Mouse (Mus musculus): Measurements from ENCODE around the gene Rgs6.

Rgs6 gene

DNA sequence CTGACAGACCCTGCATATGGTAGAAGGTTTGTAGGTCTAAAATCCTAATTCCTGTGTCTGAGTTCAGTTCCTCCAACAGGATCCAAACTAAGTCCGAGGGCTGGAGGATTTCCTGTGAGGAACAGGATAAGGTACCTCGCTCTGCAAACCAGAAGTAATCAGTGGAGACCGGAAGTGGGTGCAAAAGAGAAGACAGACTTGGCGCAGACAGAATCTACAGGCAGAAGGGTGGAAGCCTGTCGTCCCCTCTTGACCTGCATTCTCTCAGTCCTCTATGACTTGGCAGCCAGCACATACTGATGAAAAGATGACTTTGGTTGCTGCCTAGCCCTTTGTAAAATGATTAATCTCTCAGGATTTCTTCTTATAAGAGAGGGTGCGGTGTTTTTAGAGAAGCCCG lies 450.7 kb downstream of the Rgs6 start:
- DNase-seq (ENCODE audit: low spot score) = no peak

DNA sequence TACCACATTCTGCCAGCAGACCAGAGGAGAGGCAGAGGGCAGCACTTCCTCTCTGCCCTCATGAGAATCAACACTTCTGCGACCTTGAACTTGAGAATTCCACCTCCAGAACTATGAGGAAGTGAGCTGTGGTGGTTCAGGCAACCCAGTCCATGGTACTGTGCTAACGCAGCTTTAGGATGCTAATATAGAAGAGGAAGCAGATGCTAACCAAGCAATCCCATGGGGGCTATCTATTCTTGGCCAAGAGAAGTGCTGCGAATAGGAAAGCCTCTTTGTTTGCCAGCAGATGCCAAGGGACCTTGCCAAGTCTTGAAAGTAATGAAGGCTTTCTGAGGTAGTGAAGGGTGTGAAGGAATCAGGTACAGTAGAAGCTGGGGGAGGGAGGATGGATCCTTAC lies 451.8 kb downstream of the Rgs6 start:
- DNase-seq (ENCODE audit: low spot score) = no peak

DNA sequence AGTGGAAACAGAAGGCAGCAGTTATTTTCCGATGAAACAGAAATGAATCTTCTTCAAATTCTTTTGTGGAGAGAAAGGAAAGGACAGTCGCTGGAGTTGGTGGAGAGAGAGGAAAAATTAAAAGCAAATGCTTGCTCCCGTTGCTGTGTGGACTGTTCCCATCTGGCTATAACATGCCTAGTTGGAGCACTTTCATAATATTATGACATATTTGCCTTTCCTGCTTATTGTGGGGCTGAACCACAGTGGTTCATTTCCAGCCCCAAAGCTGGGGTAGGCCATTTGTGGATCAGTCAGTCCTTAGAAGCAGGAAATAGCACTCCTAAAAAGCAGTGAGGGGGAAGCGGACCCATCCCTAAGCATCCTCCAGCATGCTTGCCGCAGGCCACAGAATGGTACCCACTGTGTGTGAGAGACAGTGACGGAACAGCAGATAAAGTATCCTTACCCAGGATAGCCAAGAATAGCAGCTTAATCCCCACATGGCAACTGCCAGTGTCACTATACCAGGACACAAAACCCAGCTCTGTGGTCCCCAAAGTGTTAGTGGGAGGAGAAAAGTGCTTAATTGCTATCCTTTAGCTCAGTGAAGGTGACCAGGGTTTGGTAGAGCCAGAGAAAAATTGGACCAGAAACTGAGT lies 456.0 kb downstream of the Rgs6 start:
- no peak for DNase-seq (ENCODE audit: low spot score)

DNA sequence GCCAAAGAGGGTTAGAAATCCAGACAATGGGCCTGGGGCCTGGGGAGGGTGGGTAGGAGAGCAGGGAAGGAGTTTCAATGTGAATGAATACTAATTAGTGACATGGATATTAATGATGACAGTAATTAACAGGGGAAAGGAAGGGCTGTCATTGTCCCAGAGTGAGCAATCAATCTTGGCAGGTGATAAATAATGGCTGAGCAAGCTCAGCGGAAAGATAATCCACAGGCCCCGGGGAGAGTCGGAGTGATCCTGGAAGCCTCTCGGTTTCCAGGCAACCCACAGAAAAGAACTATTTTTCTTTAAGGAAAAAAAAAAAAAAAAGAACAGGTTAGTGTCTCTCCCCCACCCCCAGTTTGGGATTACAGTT lies 456.5 kb downstream of the Rgs6 start:
- no peak for DNase-seq (ENCODE audit: low spot score)

DNA sequence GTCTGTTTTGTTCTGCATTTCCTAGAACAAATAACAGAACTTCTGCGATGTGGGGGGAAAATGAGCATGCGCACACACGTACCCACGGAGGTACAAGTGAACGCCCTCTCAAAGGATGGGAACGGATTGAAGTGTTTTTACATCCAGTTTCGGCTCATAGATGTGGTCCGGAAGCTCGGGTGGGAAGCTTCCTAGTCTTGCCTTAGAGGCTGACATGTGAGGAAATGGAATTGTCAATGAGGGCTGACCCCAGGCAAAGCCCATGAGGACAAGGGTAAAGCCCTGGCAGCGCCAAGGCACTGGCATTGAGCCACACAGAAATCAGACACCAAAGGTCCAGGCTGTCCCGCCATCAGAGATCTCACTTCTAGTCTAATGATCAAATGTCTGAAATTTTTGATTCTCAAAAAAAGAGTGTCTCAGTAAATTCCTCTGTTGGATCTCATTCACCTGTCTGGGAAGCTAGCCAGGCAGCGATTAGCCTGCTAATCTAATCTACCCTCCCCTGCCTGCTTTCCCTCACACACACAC lies 457.0 kb downstream of the Rgs6 start:
- DNase-seq (ENCODE audit: low spot score) = no peak

DNA sequence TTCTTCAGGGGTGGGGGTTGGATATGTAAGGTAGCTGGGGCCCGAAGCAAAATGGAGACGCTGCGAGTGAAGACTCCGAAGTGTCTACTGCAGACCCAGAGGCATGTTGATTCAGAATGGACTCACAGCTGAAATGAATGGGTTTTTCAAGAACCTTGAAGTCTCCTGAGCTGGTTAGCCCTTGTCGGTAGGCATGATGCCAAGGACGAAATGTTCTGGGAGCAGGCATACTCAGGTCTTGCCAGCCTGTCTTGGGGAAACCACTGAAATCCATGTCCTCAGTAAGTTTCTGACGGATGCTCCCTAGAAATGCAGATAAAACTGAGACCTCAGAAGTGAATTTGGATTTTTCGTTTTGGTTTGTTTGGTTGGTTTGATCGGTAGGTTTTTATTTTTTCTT lies 458.6 kb downstream of the Rgs6 start:
- DNase-seq (ENCODE audit: low spot score) = no peak

DNA sequence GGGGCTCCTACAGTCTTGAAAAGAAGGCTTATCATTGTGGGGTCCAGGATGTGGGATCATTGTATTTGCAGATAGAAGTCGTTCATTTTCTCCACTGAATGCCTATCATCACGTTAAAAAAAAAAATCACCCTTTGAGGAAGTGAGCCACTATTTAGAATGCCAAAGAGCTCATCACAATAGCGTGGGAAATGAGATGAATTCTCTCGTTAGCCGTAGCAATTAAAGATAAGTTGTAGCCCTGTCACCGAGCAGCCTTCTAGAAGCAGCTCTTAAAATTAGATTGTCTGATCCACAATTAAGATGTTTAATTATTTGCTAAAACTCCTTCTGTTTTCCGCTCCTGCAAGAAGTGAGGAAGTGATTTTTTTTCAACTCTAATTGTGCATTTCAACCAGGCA lies 459.6 kb downstream of the Rgs6 start:
- DNase-seq (ENCODE audit: low spot score) = no peak

DNA sequence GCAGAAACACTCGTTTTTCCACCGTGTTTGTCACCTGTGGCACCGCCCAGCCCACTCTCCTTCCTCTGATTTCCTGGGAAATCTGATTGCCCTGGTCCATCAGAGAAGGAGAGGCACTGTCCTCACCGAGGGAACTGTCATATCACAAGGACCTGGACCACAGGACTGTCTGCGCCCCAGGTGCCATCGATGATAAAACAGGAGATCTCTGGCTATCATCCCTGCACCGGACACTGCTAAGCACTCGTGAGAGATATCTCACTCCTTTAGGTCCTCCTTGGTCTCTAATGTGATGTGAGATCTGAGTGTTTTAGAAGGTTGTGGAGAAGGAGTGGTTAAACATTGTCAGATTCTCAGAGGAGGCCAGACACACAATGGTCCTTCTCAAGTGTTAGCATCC lies 462.4 kb downstream of the Rgs6 start:
- no peak for DNase-seq (ENCODE audit: low spot score)

DNA sequence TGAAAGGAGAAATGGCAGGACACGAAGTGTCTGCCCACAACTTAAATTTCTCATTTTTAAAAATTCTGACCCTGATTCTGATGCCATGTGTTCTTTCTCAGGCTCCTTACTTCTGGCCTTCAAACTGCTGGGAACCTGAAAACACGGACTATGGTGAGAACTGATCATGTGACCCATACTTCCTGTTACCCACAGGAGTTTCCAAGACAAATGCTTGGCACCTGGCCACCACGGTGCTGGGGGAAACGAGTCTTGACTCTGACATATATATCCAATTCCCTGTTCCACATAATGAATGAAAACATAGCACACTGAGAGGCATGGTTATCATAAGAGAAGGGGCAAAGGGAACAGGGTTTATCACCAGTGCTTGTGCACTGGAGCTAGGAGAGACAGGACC lies 464.3 kb downstream of the Rgs6 start:
- no peak for DNase-seq (ENCODE audit: low spot score)

DNA sequence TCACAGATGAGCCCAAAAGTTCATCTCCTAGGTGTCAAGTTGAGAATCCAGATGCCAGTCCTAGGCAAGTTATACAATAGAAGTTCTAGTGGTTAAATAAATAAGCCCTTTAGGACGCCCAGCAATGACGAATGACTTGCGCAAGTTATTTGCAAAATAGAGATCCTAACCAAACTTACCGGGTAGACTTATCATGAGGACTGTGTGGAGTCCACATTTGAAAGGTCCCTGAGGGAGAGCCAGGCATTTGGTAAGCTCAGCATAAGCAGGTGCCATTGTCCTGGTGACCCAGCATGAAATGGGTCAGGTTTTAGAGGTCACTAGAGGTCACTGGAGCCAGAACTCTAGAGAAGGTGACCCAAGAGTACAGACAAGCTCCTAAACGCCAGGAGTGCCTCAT lies 467.6 kb downstream of the Rgs6 start:
- no peak for DNase-seq (ENCODE audit: low spot score)

DNA sequence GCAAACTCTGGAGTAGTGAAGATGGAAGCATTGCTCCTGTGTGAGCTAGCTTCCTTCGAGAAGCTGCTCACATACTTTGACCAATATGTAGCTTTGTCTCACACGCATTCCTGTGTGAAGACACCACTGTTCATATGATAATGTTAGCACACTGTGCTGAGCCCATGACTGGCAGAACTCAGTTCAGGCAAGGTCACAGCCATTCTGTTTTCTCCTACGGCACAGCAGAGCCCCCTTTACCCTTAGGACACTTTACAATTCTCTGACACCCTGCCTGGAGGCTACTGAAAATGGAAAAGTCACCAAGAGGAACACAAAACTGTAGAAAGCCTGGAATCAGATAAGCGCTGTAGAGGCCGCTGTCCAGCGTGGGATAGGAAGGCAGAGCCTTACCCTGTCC lies 478.3 kb downstream of the Rgs6 start:
- DNase-seq (ENCODE audit: low spot score) = no peak

DNA sequence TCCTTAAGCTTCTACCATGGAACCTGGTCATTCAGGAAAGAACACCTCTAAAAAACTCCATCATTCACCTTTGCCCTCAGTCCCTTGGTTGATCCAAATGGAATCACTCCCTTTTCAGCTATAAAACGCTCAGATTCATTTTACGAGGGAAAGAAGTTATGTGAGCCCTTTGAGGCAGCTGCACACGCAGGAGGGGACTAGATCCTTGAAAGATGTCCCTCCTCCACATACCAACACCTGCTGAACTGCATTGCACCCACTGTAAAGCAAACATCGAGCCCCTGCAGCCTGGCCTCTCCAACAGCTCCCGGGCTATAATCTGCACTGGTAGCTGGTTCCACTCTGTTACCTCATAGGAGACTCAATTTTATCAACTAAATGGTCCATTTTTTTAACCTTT lies 482.8 kb downstream of the Rgs6 start:
- no peak for DNase-seq (ENCODE audit: low spot score)

DNA sequence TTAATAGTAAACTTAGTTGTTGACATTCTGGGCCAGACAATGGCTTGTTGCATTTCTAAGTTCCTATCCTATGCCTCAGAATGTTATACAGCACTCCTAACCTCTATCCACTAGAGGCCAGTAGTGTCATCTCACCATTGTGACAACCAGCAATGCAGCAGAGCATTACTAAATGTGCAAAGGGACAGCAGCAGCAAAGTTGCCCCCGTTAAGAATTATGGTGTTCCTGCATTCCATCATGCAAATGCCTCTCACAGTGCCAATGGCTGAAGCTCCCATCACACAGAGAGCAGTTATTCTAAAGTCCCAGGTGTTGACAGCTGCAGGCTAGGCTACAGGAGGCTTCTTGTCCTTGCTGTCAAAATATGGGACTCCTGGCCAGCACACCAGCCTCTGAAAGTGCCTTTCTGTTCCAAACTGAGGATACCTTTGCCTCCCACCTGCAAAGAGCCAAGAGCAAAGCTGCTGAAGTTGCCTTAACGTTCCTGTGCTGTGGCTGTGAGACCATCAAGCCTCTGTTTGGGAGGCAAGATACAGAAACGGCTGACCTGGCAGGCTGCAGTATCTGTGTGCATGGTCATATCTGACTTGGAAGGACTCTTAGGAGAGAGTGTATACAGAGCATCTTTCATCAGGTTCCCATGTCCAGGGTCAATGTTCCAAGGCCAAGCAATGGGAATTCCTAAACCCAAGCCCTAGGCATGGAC lies 484.2 kb downstream of the Rgs6 start:
- DNase-seq (ENCODE audit: low spot score) = no peak

DNA sequence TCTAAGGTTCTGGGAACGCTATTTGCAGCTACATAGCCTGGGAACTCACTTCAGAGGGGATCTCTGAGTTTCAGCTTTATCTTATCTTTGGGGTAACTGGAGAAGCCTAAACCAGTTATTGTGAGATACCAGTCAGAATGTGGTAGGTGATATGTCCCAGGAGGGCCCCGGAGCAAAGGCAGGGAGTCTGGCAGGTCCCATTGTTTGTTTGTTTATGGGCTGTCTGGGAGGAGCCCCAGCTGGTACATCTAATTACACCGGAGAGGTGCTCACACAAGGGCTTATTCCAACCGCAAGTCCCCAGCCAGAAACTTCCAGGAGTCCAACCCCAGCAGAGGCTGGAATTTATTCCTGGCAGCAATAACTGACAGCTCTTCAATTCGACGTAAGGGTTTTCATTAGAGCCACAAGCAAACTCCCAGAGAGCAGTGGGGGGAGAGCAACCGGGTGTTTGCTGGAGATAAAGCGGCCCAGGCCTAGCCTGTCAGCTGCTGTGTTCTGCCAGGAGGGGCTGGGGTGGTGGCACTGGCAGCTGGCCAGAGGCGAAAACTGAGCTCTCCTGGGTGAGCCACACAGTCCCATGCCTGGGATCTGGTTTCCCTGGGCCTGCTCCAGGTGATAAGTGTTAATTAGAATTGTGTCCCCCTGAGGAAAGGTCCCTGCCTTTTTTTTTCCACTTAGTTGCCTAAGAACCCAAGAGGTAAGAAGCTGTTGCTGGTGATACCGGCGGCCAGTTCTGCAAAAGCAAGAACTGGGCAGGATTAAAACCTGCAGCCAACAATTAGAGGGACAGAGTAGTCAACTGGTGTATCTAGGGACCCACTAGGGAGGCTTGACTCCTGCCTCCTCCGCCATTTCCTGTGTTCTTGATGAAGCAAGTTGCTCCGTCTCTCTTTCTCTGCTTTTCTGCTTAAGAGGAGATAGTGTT lies 485.1 kb downstream of the Rgs6 start:
- no peak for DNase-seq (ENCODE audit: low spot score)

DNA sequence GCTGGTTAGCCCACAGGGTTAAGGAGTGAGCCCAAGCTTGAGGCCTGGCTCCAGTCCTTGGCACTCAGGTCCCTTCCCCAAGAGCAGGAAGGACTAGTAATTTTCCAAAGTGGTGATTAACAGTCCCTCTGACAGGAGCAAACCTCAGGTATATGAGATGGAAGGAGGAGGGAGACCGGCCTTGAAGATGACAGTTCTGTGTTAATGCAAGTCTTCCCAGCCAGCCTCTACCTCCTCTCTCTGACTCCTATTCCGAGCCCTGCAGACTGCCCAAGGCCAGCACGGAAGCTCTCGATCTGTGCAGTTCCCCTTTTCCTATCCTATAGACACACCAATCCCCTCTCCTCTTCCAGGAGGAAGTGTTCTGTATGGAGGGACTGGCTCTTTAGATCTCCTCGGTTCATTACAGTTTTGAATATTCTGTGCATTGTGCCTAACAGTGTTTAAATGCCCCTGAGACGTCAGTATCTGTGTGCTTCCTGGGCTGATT lies 485.8 kb downstream of the Rgs6 start:
- DNase-seq (ENCODE audit: low spot score) = no peak

DNA sequence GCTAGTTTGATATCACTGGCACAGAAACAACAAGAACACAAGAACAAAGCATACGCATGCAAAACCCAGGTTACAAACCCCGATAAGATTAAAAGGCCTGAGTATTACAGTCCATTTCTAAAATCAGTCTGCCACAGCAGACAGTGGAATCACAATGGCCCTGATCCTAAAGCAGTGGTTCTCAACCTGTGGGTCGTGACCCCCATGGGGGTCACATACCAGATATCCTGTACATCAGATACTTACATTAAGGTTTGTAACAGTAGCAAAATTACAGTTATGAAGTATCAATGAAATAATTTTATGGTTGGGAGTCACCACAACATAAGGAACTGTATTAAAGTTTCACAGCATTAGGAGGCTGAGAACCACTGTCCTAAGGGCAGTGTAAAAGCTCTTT lies 488.1 kb downstream of the Rgs6 start:
- DNase-seq (ENCODE audit: low spot score) = no peak

DNA sequence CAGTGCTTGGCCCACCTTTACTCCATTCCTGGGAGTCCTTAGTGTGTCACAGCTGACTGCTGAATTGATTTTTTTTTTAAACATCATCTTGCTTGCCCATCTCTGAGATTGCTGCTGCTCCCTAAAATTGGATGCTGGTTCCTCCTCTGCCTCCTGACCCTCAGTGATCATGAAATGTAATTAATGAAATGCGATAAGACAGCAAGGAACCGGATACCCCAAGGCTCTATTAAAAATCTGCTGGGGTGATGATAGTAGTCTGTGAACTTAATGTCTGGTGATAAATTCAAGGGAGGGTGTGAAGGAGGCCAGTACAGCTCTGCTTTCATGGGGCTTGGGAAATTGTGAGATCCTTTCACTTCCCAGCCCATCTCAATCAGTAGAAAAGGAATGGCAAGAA lies 489.4 kb downstream of the Rgs6 start:
- DNase-seq (ENCODE audit: low spot score) = no peak

DNA sequence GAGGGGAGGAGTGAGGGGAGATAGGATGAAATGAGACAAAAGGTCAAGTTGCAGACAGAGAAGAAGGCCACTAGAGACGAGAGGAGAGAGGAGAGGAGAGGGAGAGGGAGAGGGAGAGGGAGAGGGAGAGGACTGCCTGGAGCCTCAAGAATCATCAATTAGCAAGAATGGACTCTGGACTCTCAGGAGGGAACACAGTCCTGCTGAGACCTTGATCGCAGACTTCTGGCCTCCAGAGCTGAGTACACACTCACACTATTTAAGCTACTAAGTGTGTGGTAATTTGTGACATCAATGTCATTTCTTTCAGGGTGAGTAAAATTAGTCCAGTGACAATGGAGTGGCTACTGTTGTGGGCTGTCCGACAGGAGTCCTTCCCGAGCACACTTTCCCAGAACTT lies 495.3 kb downstream of the Rgs6 start:
- no peak for DNase-seq (ENCODE audit: low spot score)

DNA sequence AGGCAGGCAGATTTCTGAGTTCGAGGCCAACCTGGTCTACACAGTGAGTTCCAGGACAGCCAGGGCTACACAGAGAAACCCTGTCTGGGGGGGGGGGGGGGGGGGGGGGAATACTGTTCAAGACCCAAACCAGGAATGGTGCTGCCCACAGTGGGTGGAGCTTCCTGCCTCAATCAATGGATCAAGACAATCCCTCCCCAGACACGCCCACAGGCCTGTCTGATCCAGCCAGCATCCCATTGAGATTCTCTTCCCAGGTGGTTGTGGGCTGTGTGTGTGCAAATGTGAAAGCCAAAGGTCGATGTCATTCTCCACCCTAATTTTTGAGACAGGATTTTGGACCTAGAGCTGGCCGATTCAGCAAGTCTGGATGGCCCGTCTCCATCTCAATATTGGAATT lies 496.5 kb downstream of the Rgs6 start:
- no peak for DNase-seq (ENCODE audit: low spot score)

DNA sequence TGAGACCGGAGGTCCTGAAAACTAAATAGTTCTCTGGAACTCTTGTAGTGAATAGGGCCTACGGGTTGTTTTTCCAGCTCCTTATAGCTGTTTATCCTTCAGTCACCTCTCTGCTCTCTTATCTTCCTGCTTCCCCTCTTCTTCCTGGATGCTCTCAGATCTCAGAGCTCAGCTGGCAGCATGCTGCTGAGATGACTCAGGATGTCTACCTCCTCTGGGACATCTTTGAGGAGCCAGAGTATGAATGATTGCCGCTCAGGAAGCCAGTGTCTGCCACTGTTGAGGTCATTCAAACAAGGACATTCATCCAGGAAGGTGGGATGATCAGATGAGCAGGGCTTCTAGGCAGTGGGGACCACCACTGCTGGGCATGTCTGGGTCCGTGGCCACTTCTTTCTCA lies 498.9 kb downstream of the Rgs6 start:
- no peak for DNase-seq (ENCODE audit: low spot score)

DNA sequence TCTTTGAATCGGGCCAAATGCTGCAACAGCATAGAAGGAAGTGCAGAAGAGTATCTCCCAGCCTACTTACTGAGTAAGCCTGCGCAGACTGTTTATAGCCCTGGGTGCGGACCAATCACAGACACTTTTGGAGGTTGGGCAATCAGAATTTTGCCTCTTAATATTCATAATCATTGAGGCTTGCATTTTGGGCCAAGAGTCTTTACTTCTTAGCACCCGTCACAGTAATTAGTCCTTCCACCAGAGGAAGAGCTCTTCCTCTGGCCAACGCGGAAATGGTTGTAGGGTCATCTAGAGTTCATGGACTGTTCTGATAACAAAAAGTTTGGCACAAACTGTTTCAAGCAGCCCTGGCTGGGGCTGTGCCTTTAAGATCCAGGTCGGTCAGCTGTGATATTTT lies 499.5 kb downstream of the Rgs6 start:
- no peak for DNase-seq (ENCODE audit: low spot score)

DNA sequence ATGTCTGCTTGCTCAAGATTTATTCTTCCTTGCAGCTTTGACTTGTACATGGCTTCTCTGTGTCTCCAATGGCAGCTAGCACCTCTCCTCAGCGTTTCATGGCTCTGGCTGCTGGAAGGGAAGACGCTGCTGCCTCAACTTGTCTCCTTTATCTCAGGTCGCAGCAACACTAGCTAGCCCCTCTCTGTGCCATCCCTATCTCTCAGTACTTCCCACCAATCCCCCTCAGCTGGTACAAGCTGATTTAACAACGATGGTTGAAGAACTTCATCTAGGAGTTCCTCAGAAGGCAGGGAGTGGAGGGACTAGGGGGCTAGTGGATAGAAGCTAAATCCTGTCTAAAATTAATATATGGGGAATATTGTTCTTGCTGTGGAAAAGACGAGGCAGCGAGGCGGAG lies 503.9 kb downstream of the Rgs6 start:
- no peak for DNase-seq (ENCODE audit: low spot score)

DNA sequence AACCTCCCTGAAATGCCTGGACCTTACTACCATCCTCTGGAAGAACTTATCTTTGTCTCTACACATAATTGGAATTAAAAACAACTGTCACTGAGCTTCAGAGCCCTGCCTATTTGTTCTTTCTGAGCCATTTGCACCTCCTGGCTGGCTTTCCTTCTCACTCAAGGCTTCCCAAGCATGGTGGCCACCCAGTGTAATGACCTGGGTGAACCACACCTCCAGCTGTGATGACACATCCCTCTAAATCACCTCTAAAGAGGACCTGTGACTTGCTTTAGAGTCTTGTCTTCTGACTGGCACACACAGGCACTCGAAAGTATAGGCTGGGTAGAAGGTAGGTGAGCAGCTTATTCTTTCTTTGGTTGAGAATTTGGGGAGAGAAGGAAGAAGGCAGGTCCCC lies 509.7 kb downstream of the Rgs6 start:
- DNase-seq (ENCODE audit: low spot score) = no peak
